Mouse (Mus musculus) liver, embryonic 15.5 days (tissue): ENCODE measurements around the gene Terf2. TPM values are rescaled to one million over a fixed set of nuclear protein-coding genes. Genes with fewer than 3 reads are reported as not detected.
A peak's percentile ranks its signal among the peaks of the same experiment; 100 is the strongest.

ENCODE experiments used
- ATAC-seq: fragments of 200-750 bp; cut with Nextera tagmentation; 2 replicates; pipeline ENCODE4 v1.8.0; 2017; ENCODE audit warnings: moderate number of reproducible peaks, mild to moderate bottlenecking, moderate library complexity; ENCODE audit not compliant: insufficient read depth
- H3K27ac ChIP-seq: fragments of 300-500 bp; sonication (generic); replicated peaks from 2 replicates; pipeline ENCODE4 v1.5.1; 2015; ENCODE audit warnings: mild to moderate bottlenecking, inconsistent platforms
- H3K27me3 ChIP-seq: fragments of 300-500 bp; sonication (generic); 2 replicates; pipeline ENCODE4 v1.6.1; 2015; ENCODE audit warnings: mild to moderate bottlenecking, inconsistent platforms
- H3K36me3 ChIP-seq: fragments of 300-500 bp; sonication (generic); replicated peaks from 2 replicates; pipeline ENCODE4 v1.6.1; 2015; ENCODE audit warnings: moderate library complexity, mild to moderate bottlenecking, inconsistent platforms
- H3K4me1 ChIP-seq: fragments of 300-500 bp; sonication (generic); replicated peaks from 2 replicates; pipeline ENCODE4 v1.6.1; 2015; ENCODE audit warnings: inconsistent platforms
- H3K4me2 ChIP-seq: fragments of 300-500 bp; sonication (generic); 2 replicates; pipeline ENCODE4 v1.6.1; 2015; ENCODE audit warnings: moderate library complexity, mild to moderate bottlenecking, inconsistent platforms
- H3K4me3 ChIP-seq: fragments of 300-500 bp; sonication (generic); replicated peaks from 2 replicates; pipeline ENCODE4 v1.5.1; 2015; ENCODE audit warnings: mild to moderate bottlenecking, inconsistent platforms
- H3K9ac ChIP-seq: fragments of 300-500 bp; sonication (generic); 2 replicates; pipeline ENCODE4 v1.6.1; 2015; ENCODE audit warnings: moderate library complexity, mild to moderate bottlenecking, inconsistent platforms
- H3K9me3 ChIP-seq: fragments of 300-500 bp; sonication (generic); replicated peaks from 2 replicates; pipeline ENCODE4 v1.6.1; 2016; ENCODE audit warnings: inconsistent platforms
- WGBS: fragments of 180-500 bp; shearing (Covaris S2); methylation state at CpG from one replicate; pipeline ENCODE4 v1.1.7; 2015; ENCODE audit warnings: mixed read lengths; ENCODE audit not compliant: insufficient replicate concordance; 5-methylcytosine and 5-hydroxymethylcytosine counted together
- polyA plus RNA-seq: library from polyadenylated mRNA; unstranded; fragments of >200 nt; fragmentation: Nextera tagmentation; extraction: Ambion mirVana; gene quantifications from 2 replicates; pipeline ENCODE4 v1.2.1, GENCODE M21; 2015

The Terf2 gene
- polyA plus RNA-seq, 1 experiment from 2014 or later: 6.8 TPM

GRCm38 (mm10) chr8:107129171-107130025 is 33.1 kb upstream of the Terf2 start:
- Histone ChIP-seq H3K27ac (no peak overlapping the region), H3K27me3 (no peaks in the 10 kb centered on the region), H3K36me3 (no peaks in the 10 kb centered on the region), H3K4me2 (no peak overlapping the region), H3K4me3 (no peak overlapping the region), H3K9me3 (no peaks in the 10 kb centered on the region), H3K9ac (no peak overlapping the region), H3K4me1 (0 out of 2 replicates have a peak, but pooled peaks cover 6% of the 10 kb centered on the region)
- 64% methylated on average over 8 of the region's 8 CpGs for WGBS
- peak; percentile 40; the same call in 1 of the 2 replicates for ATAC-seq

- 55% methylated on average over 8 of the region's 8 CpGs for WGBS
- no peak overlapping the region for H3K27ac ChIP-seq
- H3K9ac ChIP-seq: no peak overlapping the region
- H3K4me3 ChIP-seq: no peak overlapping the region
- no peak for ATAC-seq
- no peak overlapping the region for H3K4me2 ChIP-seq
- peaks cover 14% of the 10 kb centered on the region; the same call in 1 of the 2 replicates for H3K4me1 ChIP-seq
- H3K27me3 ChIP-seq: no peaks in the 10 kb centered on the region
- H3K9me3 ChIP-seq: no peaks in the 10 kb centered on the region
- no peaks in the 10 kb centered on the region for H3K36me3 ChIP-seq
Observed at GRCm38 (mm10) chr8:107124343-107124742, 28.0 kb upstream of the Terf2 start.

- Histone ChIP-seq H3K4me2 (no peak overlapping the region), H3K36me3 (no peaks in the 10 kb centered on the region), H3K27me3 (no peaks in the 10 kb centered on the region), H3K4me3 (no peak overlapping the region), H3K9ac (no peak overlapping the region), H3K27ac (no peak overlapping the region), H3K9me3 (no peaks in the 10 kb centered on the region), H3K4me1 (peaks cover 18% of the 10 kb centered on the region)
- WGBS: 49% methylated on average over 9 of the region's 9 CpGs
- no peak for ATAC-seq
Observed at GRCm38 (mm10) chr8:107123063-107123614, 26.8 kb upstream of the Terf2 start.

GRCm38 (mm10) chr8:107121681-107122291 is 25.4 kb upstream of the Terf2 start:
- Histone ChIP-seq H3K4me3 (no peak overlapping the region), H3K9ac (no peak overlapping the region), H3K27me3 (no peaks in the 10 kb centered on the region), H3K27ac (no peak overlapping the region), H3K4me2 (no peak overlapping the region), H3K36me3 (no peaks in the 10 kb centered on the region), H3K9me3 (no peaks in the 10 kb centered on the region), H3K4me1 (peaks cover 22% of the 10 kb centered on the region)
- no peak for ATAC-seq
- WGBS: 66% methylated on average over 7 of the region's 7 CpGs

- no peak for ATAC-seq
Observed at GRCm38 (mm10) chr8:107120806-107121205, 24.5 kb upstream of the Terf2 start.

GRCm38 (mm10) chr8:107119412-107119811 is 23.1 kb upstream of the Terf2 start:
- 67% methylated on average over 9 of the region's 9 CpGs for WGBS
- H3K27me3 ChIP-seq: no peaks in the 10 kb centered on the region

More at GRCm38 (mm10) chr8:107120806-107121205, 24.5 kb upstream of the Terf2 start:
- no peaks in the 10 kb centered on the region for H3K27me3 ChIP-seq
- no peak overlapping the region for H3K4me2 ChIP-seq
- no peak overlapping the region for H3K4me3 ChIP-seq
- H3K9ac ChIP-seq: no peak overlapping the region
- H3K9me3 ChIP-seq: no peaks in the 10 kb centered on the region
- peaks cover 27% of the 10 kb centered on the region for H3K4me1 ChIP-seq
- no peaks in the 10 kb centered on the region for H3K36me3 ChIP-seq
- H3K27ac ChIP-seq: no peak overlapping the region

GRCm38 (mm10) chr8:107118803-107119233 is 22.5 kb upstream of the Terf2 start:
- H3K4me2 ChIP-seq: no peak overlapping the region
- peaks cover 31% of the 10 kb centered on the region for H3K4me1 ChIP-seq
- 31% methylated on average over 7 of the region's 7 CpGs for WGBS
- H3K27ac ChIP-seq: no peak overlapping the region
- H3K27me3 ChIP-seq: no peaks in the 10 kb centered on the region
- H3K9me3 ChIP-seq: no peaks in the 10 kb centered on the region
- H3K36me3 ChIP-seq: no peaks in the 10 kb centered on the region
- H3K9ac ChIP-seq: no peak overlapping the region
- no peak for ATAC-seq
- H3K4me3 ChIP-seq: no peak overlapping the region

More at GRCm38 (mm10) chr8:107119412-107119811, 23.1 kb upstream of the Terf2 start:
- no peak overlapping the region for H3K9ac ChIP-seq
- H3K4me2 ChIP-seq: no peak overlapping the region
- H3K27ac ChIP-seq: no peak overlapping the region
- peaks cover 36% of the 10 kb centered on the region for H3K4me1 ChIP-seq
- H3K36me3 ChIP-seq: no peaks in the 10 kb centered on the region
- H3K4me3 ChIP-seq: no peak overlapping the region
- ATAC-seq: no peak
- no peaks in the 10 kb centered on the region for H3K9me3 ChIP-seq

GRCm38 (mm10) chr8:107117019-107117418 is 20.7 kb upstream of the Terf2 start:
- H3K27me3 ChIP-seq: no peaks in the 10 kb centered on the region

GRCm38 (mm10) chr8:107116023-107116422 is 19.7 kb upstream of the Terf2 start:
- Histone ChIP-seq H3K4me2 (no peak overlapping the region), H3K36me3 (no peaks in the 10 kb centered on the region), H3K9ac (no peak overlapping the region), H3K4me1 (peaks cover 25% of the 10 kb centered on the region), H3K27me3 (no peaks in the 10 kb centered on the region), H3K27ac (no peak overlapping the region), H3K4me3 (no peak overlapping the region), H3K9me3 (no peaks in the 10 kb centered on the region)
- ATAC-seq: no peak
- WGBS: 9% methylated on average over 11 of the region's 11 CpGs

More at GRCm38 (mm10) chr8:107117019-107117418, 20.7 kb upstream of the Terf2 start:
- peaks cover 25% of the 10 kb centered on the region for H3K4me1 ChIP-seq
- H3K4me3 ChIP-seq: no peak overlapping the region
- no peak overlapping the region for H3K27ac ChIP-seq
- H3K9ac ChIP-seq: no peak overlapping the region
- H3K9me3 ChIP-seq: no peaks in the 10 kb centered on the region
- WGBS: 34% methylated on average over 2 of the region's 2 CpGs
- no peak for ATAC-seq
- no peaks in the 10 kb centered on the region for H3K36me3 ChIP-seq
- no peak overlapping the region for H3K4me2 ChIP-seq

- Histone ChIP-seq H3K9me3 (no peaks in the 10 kb centered on the region), H3K4me1 (peaks cover 25% of the 10 kb centered on the region), H3K36me3 (no peaks in the 10 kb centered on the region), H3K4me3 (no peak overlapping the region), H3K4me2 (peak overlapping the region; percentile 48), H3K27me3 (no peaks in the 10 kb centered on the region), H3K9ac (no peak overlapping the region), H3K27ac (no peak overlapping the region)
- ATAC-seq: no peak
- whole genome bisulfite sequencing: 29% methylated on average over 10 of the region's 10 CpGs
Observed at GRCm38 (mm10) chr8:107115008-107115320, 18.6 kb upstream of the Terf2 start.
